Mouse (Mus musculus) stomach, postnatal 0 days (tissue): Measurements from ENCODE around the gene Pabpc4.

Experiments
- CTCF ChIP-seq: IDR thresholded peaks from 2 replicates; pipeline ENCODE4 v1.5.1; 2016; ENCODE audit warnings: antibody characterized with exemption, low read depth, mild to moderate bottlenecking, moderate library complexity
- EP300 ChIP-seq: optimal IDR thresholded peaks from 2 replicates; pipeline ENCODE3; 2016; ENCODE audit warnings: antibody characterized with exemption

DNA sequence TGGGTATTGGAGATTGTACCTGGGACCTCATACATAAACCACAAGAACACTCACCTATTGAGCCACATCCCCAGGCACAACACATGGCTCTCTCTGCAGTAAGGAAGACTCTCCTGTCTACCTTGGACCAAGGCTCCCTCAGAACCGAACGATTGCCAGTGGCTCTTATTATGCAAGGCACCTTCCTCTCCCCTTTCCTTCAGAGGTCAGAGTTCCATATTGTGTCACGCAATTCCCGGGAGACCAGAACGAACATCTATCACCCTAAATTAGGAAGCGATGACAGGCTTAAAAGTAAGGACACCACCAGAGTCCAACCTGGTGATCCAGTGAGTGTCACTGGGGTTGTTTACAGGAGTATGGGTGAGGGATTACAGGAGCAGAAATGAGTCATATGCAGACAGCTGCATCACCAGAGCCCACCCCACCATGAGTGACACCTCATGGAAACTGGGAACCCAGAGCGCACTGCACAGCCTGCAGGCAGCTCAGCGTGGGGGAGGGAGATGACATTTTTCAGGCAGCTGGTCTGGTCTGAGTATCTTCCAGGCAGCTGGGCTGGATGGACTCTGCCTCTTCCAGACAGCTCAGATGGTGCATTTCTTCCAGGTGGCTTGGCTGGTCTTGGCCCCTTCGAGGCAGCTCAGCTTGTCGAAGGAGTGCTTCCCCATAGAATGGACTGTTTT lies 36.3 kb upstream of the Pabpc4 start:
- TF ChIP-seq CTCF (no peak), EP300 (no peak)
